Mouse (Mus musculus): Measurements from ENCODE around the gene Zfp704. TPM values are rescaled to one million over a fixed set of nuclear protein-coding genes. Genes with fewer than 3 reads are reported as not detected.

Zfp704 gene
- polyA plus RNA-seq, 1 experiment: 0.08 TPM

GRCm38 (mm10) chr3:9474331-9474730 lies 135.6 kb downstream of the Zfp704 start:
- Histone ChIP-seq H3K4me1 (ENCODE audit: control insufficient read depth) (no peaks in the 10 kb centered on the region), H3K36me3 (ENCODE audit: control insufficient read depth) (peaks cover 2% of the 10 kb centered on the region; the same call in 1 of the 2 replicates), H3K27me3 (ENCODE audit: control insufficient read depth) (no peaks in the 10 kb centered on the region), H3K9me3 (ENCODE audit: control insufficient read depth, low read length) (no peaks in the 10 kb centered on the region), H3K4me3 (replicated peaks) (no peak overlapping the region)
- TF ChIP-seq GATA1 (IDR thresholded peaks at IDR 0.05; ENCODE audit: low read length): no peak
- TF ChIP-seq TAL1 (IDR thresholded peaks at IDR 0.05; ENCODE audit: low read length): no peak

- Histone ChIP-seq H3K27me3 (ENCODE audit: control insufficient read depth) (no peaks in the 10 kb centered on the region), H3K9me3 (ENCODE audit: control insufficient read depth, low read length) (no peaks in the 10 kb centered on the region), H3K36me3 (ENCODE audit: control insufficient read depth) (peaks cover 2% of the 10 kb centered on the region; the same call in 1 of the 2 replicates)
These were observed 143.6 kb downstream of the Zfp704 start for GRCm38 (mm10) chr3:9466287-9466686.

GRCm38 (mm10) chr3:9465731-9466130 lies 144.2 kb downstream of the Zfp704 start:
- Histone ChIP-seq H3K4me3 (replicated peaks) (no peak overlapping the region), H3K9me3 (ENCODE audit: control insufficient read depth, low read length) (no peaks in the 10 kb centered on the region), H3K27me3 (ENCODE audit: control insufficient read depth) (no peaks in the 10 kb centered on the region), H3K4me1 (ENCODE audit: control insufficient read depth) (no peaks in the 10 kb centered on the region), H3K36me3 (ENCODE audit: control insufficient read depth) (peaks cover 2% of the 10 kb centered on the region; the same call in 1 of the 2 replicates)
- TF ChIP-seq GATA1 (IDR thresholded peaks at IDR 0.05; ENCODE audit: low read length) (no peak), TAL1 (IDR thresholded peaks at IDR 0.05; ENCODE audit: low read length) (no peak)

More at GRCm38 (mm10) chr3:9466287-9466686, 143.6 kb downstream of the Zfp704 start:
- H3K4me1 ChIP-seq (ENCODE audit: control insufficient read depth): no peaks in the 10 kb centered on the region
- TF ChIP-seq GATA1 (IDR thresholded peaks at IDR 0.05; ENCODE audit: low read length): no peak
- TF ChIP-seq TAL1 (IDR thresholded peaks at IDR 0.05; ENCODE audit: low read length): no peak
- no peak overlapping the region for H3K4me3 ChIP-seq (replicated peaks)

- Histone ChIP-seq H3K27me3 (ENCODE audit: control insufficient read depth) (no peaks in the 10 kb centered on the region), H3K9me3 (ENCODE audit: control insufficient read depth, low read length) (no peaks in the 10 kb centered on the region), H3K4me1 (ENCODE audit: control insufficient read depth) (no peaks in the 10 kb centered on the region), H3K36me3 (ENCODE audit: control insufficient read depth) (no peaks in the 10 kb centered on the region; the same call in 1 of the 2 replicates), H3K4me3 (replicated peaks) (no peak overlapping the region)
- no peak for TF ChIP-seq TAL1 (IDR thresholded peaks at IDR 0.05; ENCODE audit: low read length)
- no peak for TF ChIP-seq GATA1 (IDR thresholded peaks at IDR 0.05; ENCODE audit: low read length)
These were observed 148.2 kb downstream of the Zfp704 start for GRCm38 (mm10) chr3:9461660-9462059.

GRCm38 (mm10) chr3:9460284-9460683 lies 149.6 kb downstream of the Zfp704 start:
- Histone ChIP-seq H3K9me3 (ENCODE audit: control insufficient read depth, low read length) (no peaks in the 10 kb centered on the region), H3K4me1 (ENCODE audit: control insufficient read depth) (peaks cover 3% of the 10 kb centered on the region; the same call in 1 of the 2 replicates), H3K36me3 (ENCODE audit: control insufficient read depth) (no peaks in the 10 kb centered on the region; the same call in 1 of the 2 replicates), H3K27me3 (ENCODE audit: control insufficient read depth) (no peaks in the 10 kb centered on the region), H3K4me3 (replicated peaks) (no peak overlapping the region)
- TF ChIP-seq TAL1 (IDR thresholded peaks at IDR 0.05; ENCODE audit: low read length) (no peak), GATA1 (IDR thresholded peaks at IDR 0.05; ENCODE audit: low read length) (no peak)

- Histone ChIP-seq H3K4me3 (replicated peaks) (no peak overlapping the region), H3K27me3 (ENCODE audit: control insufficient read depth) (no peaks in the 10 kb centered on the region), H3K9me3 (ENCODE audit: control insufficient read depth, low read length) (no peaks in the 10 kb centered on the region), H3K4me1 (ENCODE audit: control insufficient read depth) (peaks cover 7% of the 10 kb centered on the region), H3K36me3 (ENCODE audit: control insufficient read depth) (no peaks in the 10 kb centered on the region; the same call in 1 of the 2 replicates)
- no peak for TF ChIP-seq GATA1 (IDR thresholded peaks at IDR 0.05; ENCODE audit: low read length)
- no peak for TF ChIP-seq TAL1 (IDR thresholded peaks at IDR 0.05; ENCODE audit: low read length)
These were observed 153.4 kb downstream of the Zfp704 start for GRCm38 (mm10) chr3:9456380-9456890.

- H3K36me3 ChIP-seq (ENCODE audit: control insufficient read depth): peaks cover 2% of the 10 kb centered on the region; the same call in 1 of the 2 replicates
- H3K9me3 ChIP-seq (ENCODE audit: control insufficient read depth, low read length): no peaks in the 10 kb centered on the region
- peaks cover 7% of the 10 kb centered on the region for H3K4me1 ChIP-seq (ENCODE audit: control insufficient read depth)
- no peak overlapping the region for H3K4me3 ChIP-seq (replicated peaks)
- TF ChIP-seq GATA1 (IDR thresholded peaks at IDR 0.05; ENCODE audit: low read length) (no peak), TAL1 (IDR thresholded peaks at IDR 0.05; ENCODE audit: low read length) (no peak)
- H3K27me3 ChIP-seq (ENCODE audit: control insufficient read depth): no peaks in the 10 kb centered on the region
These were observed 154.5 kb downstream of the Zfp704 start for GRCm38 (mm10) chr3:9455351-9455750.

GRCm38 (mm10) chr3:9454556-9455330 lies 155.1 kb downstream of the Zfp704 start:
- no peak overlapping the region for H3K4me3 ChIP-seq (replicated peaks)
- peaks cover 7% of the 10 kb centered on the region for H3K4me1 ChIP-seq (ENCODE audit: control insufficient read depth)

GRCm38 (mm10) chr3:9450521-9450920 lies 159.4 kb downstream of the Zfp704 start:
- H3K36me3 ChIP-seq (ENCODE audit: control insufficient read depth): peaks cover 8% of the 10 kb centered on the region
- no peak overlapping the region for H3K4me3 ChIP-seq (replicated peaks)
- no peaks in the 10 kb centered on the region for H3K27me3 ChIP-seq (ENCODE audit: control insufficient read depth)
- TF ChIP-seq GATA1 (IDR thresholded peaks at IDR 0.05; ENCODE audit: low read length) (no peak), TAL1 (IDR thresholded peaks at IDR 0.05; ENCODE audit: low read length) (no peak)
- H3K9me3 ChIP-seq (ENCODE audit: control insufficient read depth, low read length): peaks cover 3% of the 10 kb centered on the region
- H3K4me1 ChIP-seq (ENCODE audit: control insufficient read depth): peaks cover 7% of the 10 kb centered on the region

More at GRCm38 (mm10) chr3:9454556-9455330, 155.1 kb downstream of the Zfp704 start:
- TF ChIP-seq GATA1 (IDR thresholded peaks at IDR 0.05; ENCODE audit: low read length) (no peak), TAL1 (IDR thresholded peaks at IDR 0.05; ENCODE audit: low read length) (no peak)
- Histone ChIP-seq H3K36me3 (ENCODE audit: control insufficient read depth) (peaks cover 2% of the 10 kb centered on the region; the same call in 1 of the 2 replicates), H3K27me3 (ENCODE audit: control insufficient read depth) (no peaks in the 10 kb centered on the region), H3K9me3 (ENCODE audit: control insufficient read depth, low read length) (no peaks in the 10 kb centered on the region)
